Mouse (Mus musculus): ENCODE results near the gene Zkscan4.
"Not testable (repeated sequence)": the region's sequence is repeated elsewhere in the genome, so short reads cannot be mapped to it uniquely, and the experiment has no call there.

The Zkscan4 gene

DNA sequence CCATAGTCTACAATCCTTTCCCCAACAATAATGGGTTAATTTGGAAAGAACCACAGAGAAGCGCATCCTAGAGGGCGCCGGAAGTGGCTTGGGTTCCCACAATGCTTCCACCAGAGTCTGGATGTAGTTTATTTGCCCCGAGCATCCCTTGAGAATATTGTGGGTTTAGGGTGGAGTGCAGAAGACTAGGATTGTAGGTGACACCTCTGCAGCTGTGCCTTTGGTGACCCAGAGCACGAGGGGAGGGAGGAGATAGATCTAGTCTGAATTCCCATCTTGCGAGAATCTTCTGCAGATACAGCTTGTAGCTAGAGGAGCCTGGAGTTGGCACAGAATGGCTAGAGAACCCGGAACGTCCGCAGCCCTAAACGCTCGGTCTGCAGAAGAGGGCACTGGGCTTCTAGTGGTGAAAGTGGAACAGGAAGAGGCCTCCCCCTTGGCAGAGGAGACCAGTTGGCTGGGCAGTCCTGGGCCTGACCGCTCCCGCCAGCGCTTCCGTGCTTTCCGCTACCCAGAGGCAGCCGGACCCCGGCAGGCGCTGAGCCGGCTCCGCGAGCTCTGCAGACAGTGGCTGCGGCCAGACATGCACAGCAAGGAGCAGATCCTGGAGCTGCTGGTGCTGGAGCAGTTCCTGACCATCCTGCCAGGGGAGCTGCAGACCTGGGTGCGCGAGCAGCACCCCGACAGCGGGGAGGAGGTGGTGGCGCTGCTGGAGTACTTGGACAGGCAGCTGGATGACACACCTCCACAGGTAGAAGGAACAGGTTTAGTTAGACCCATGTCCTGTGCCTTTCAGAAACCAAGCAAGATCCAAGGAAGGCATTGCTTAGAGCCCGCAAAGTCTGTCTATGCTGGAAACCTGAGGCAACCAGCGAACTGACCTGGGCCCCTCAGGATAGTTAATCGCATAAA lies at the start of gene Zkscan4, which contains the start of gene Gm10065:
TSS of gene Zkscan4 (plus strand) at position 149 of the 912 bp plus-strand sequence.
TSS of gene Gm10065 (minus strand) at position 683 of the 912 bp plus-strand sequence.
- DNase-seq: peak; percentile 80

DNA sequence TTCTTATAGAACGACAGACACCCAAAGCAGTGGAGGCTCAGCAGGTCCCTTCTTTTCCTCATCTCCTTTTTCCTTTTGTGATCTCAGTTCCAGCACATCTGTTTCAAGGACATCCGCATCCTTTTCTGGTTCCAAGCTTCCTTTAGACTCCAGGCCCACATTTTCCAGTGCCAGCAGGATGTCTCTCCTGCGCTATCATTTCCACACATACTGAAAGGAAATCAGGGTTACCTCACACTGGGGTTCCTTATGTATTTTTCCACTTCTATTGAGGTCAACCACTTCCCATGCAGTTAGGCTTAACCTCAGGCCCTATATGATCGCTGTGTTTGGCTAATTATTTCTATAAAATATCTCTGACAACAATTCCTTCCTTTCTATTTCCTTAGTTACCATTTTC lies 43.2 kb upstream of the Zkscan4 start:
- DNase-seq: no peak

DNA sequence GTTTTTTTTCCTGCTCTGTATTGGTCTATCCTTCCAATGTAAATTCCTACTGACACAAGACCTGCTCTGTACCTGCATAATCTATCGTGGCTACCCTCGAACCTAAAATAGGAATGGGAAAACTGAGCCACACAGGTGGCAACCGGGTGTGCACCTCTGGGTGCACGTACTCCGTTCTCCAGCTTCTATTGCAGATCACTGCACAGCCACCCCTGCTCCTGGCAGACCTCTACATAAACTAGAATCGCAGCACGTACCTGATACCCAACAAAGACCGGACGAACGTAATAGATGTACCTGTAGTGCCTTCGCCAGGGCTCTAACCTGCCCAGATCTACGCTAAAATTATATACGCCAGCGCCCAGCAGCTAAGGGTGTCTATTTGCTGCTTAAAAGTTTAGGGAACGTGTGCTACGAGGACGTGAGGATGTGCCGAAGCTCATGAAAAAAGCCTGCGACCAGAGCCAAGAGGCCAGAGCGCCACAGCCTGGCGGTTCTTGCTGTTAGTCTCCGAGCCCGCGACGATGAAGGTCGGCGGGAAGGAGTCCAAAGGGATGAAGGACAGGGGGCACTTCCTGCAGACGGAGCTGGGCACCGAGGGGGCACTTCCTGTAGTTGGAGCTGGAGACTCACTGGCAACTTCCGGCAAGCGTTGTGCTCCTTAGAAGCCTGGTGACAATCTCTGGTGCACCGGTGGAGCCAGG lies 38.1 kb upstream of the Zkscan4 start, which contains the start of gene Pgbd1:
TSS of gene Pgbd1 (minus strand) at position 556 of the 704 bp plus-strand sequence.
- peak; percentile 91 for DNase-seq

- no peak for DNase-seq
Observed at GRCm38 (mm10) chr13:21441207-21441572, 37.5 kb upstream of the Zkscan4 start.

GRCm38 (mm10) chr13:21446796-21447195 lies 31.9 kb upstream of the Zkscan4 start:
- DNase-seq: no peak

GRCm38 (mm10) chr13:21447856-21448614 lies 30.7 kb upstream of the Zkscan4 start:
- no peak for DNase-seq

DNA sequence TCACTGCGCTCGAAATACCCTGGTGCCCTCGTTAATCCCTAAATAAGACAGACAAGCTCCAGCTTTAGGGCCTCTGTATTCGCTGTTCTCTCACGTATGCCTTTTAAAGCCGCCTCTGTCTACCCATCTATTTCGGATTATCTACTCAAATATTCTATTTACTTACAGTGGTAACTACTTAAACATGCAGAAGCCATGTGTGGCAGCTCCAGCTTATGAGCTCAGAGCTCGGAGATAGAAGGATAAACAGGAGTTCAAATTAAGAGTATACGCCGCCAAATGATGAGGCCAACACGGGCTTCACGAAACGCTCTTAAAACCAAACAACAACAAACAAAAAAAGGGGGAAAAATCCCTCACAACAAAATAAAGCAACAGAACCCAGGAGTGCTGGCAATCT lies 25.7 kb upstream of the Zkscan4 start:
- no peak for DNase-seq

- DNase-seq: peak; percentile 91
Observed at GRCm38 (mm10) chr13:21453449-21453848, 25.3 kb upstream of the Zkscan4 start, which contains the start of gene Zscan26. TSS of gene Zscan26 (minus strand) at chr13:21453730.

DNA sequence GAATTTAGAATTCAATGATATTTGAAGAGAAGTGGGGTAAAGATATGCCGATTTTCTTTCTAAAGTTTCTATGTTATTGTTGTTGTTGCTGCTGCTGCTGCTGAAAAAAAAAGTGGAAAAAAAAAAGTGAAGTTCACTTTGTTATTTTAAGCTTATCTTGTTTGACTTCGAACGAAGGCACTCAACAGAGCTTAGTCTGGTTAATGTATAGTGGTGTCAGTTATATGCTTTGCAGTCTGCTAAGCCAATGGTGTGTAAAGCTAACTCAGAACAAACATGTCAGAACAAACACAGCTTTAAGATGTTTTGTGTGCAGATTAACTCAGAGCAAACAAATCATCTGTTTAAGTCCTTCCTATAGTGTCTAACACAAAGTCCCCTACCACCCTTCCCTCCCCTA lies 24.6 kb upstream of the Zkscan4 start:
- DNase-seq: no peak

DNA sequence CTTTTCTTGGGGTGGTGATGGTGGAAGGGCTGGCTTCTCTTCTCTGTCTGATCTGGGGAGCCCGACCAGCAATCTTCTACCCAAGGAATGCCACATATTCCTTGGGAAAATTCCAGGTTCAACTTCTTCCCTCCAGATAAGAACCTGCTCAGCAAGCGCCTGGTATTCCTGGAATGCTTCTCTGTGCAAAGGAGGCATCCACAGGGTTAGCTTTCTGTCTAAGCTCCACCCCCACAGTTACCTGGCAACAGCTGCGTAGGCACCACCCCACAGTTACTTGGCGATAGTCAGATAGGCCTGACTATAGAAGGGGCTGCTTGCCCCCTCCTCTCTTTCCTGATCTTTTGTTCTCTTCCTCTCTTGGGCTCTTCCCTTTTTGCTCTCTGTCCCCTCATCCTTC lies 22.4 kb upstream of the Zkscan4 start:
- no peak for DNase-seq

GRCm38 (mm10) chr13:21462516-21462915 lies 16.2 kb upstream of the Zkscan4 start:
- not testable (repeated sequence) for DNase-seq

DNA sequence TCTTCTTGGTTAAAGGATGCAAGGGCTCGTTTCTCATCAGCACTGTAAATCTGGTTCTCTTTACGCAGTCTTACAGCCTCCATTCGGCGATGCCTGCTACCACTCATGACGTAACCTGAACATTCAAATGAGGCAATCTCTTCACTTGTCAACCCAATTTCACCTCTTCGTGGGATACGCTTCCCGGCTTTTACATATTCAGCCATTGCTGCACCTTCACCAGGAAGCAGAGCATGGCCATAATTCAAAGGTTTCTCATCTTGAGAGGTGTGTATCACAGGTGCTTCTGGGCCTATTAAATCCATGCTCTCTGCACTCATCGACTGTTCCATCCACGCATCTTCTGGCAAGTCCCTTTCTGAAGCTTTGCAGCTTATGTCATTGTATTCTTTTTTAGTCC lies 11.4 kb upstream of the Zkscan4 start:
- DNase-seq: no peak

- peak; percentile 93 for DNase-seq
Observed at GRCm38 (mm10) chr13:21468061-21469019, 10.4 kb upstream of the Zkscan4 start, which contains the start of gene Nkapl. TSS of gene Nkapl (minus strand) at chr13:21468509.

DNA sequence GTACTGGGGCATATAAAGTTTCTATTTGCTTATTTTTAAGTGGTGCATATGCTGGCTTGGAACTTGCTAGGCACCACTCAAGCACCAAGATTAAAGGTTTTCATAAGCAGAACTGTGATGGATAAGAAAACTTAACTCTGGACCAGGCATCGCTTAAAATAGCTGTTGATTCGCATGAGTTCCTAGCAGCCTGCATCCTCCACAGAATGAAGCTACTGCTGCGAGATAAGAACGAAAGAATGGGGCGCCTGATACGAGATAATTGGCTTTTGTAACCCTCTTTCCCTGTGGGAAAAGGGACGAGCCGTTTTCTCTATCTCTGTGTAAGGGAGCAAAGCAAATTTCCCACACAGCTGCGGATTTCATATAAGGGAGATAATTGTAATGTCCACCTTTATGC lies 9.6 kb upstream of the Zkscan4 start:
- DNase-seq: no peak

GRCm38 (mm10) chr13:21472427-21472826 lies 6.3 kb upstream of the Zkscan4 start:
- DNase-seq: no peak

GRCm38 (mm10) chr13:21486881-21487280 lies 8.2 kb downstream of the Zkscan4 start:
- no peak for DNase-seq

- DNase-seq: no peak
Observed at GRCm38 (mm10) chr13:21492847-21493246, 14.1 kb downstream of the Zkscan4 start.

GRCm38 (mm10) chr13:21495080-21495479 lies 16.4 kb downstream of the Zkscan4 start, which contains the start of gene AK157302:
TSS of gene AK157302 (plus strand) at chr13:21495223.
- no peak for DNase-seq

DNA sequence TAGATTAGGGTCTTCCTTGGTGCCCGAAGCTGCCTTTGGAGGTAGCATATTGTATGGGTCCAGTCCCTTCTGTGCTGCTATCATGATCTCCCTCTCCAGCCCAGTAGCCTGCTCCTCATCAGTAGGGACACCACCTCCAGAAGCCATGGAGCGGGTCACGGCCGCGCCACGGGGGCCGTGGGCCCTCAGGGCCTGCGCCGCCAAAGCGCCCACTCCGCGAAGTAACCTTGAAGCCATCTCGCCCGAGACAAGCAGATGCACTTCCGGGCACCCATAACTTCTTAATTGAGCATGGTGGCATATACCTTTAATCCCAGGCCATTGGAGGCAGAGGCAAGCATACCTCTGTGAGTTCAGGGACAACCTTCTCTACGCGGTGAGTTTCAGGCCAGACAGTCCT lies 22.5 kb downstream of the Zkscan4 start, which contains the start of gene Gm11273:
TSS of gene Gm11273 (minus strand) at position 237 of the 400 bp plus-strand sequence.
- not testable (repeated sequence) for DNase-seq

- DNase-seq: no peak
Observed at GRCm38 (mm10) chr13:21502296-21502695, 23.6 kb downstream of the Zkscan4 start.

GRCm38 (mm10) chr13:21506221-21506649 lies 27.5 kb downstream of the Zkscan4 start:
- DNase-seq: peak; percentile 92

Measured in embryo, embryonic 11 days (tissue).